Mouse (Mus musculus): ENCODE results near the gene Dnmt3a. TPM values are rescaled to one million over a fixed set of nuclear protein-coding genes. Genes with fewer than 3 reads are reported as not detected.

Dnmt3a gene
- polyA plus RNA-seq, 1 experiment from 2014 or later, result 65.2 TPM

DNA sequence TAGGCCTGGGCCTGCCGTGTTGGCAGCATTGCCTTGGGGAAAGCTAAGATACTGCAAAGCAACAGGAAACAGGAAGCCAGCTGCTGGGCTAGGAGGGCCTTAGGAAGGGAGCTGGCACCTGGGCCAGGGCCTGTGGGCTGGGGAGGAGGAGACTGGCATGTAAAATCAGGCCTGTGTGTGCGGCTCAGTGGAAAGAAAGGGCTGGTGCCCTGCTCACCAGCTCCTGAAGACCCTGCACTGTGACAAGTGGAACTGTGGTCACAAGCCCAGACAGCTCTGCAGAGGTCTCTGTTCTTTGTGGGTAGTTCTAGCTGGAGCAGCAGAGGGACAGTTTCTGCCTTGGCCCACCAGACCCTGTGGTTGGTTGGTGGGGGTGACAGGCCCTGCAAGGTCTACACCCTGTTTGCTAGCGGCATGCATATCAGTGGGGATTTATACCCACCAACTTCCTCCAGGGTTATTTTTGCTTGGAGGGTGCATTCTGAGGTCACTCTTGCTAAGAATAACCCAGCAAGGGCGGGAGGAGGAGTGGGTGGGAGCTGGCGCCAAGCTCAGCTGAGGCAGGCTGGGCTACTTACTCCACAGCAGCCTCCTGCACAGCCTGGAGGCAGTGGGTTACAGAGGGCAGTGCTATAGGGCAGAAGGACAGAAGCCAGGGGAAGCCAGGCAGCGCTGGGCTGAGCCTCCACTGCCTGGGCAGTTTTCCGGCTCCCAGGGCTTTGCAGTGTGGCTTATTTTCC lies 50.1 kb downstream of the Dnmt3a start:
- Histone ChIP-seq H3K27ac (replicated peaks; ENCODE audit: low read depth, low read length) (peak overlapping the region; percentile 80), H3K4me1 (ENCODE audit: control insufficient read depth, insufficient read depth, low read length) (peaks cover 15% of the 10 kb centered on the region), H3K9me3 (ENCODE audit: control insufficient read depth, low read length) (no peaks in the 10 kb centered on the region), H3K4me2 (ENCODE audit: low read depth, low read length) (no peak overlapping the region), H3K27me3 (replicated peaks; ENCODE audit: control insufficient read depth, insufficient read depth, low read length) (no peaks in the 10 kb centered on the region), H3K36me3 (ENCODE audit: control insufficient read depth, insufficient read depth, low read length) (peaks cover 56% of the 10 kb centered on the region), H3K4me3 (ENCODE audit: low read depth, low read length) (no peak overlapping the region), H3K9ac (ENCODE audit: low read depth, low read length) (0 out of 2 replicates have a peak overlapping the region, but pooled peaks have one; percentile 31)
- WGBS, result 19% methylated on average over 7 of the region's 7 CpGs
- ATAC-seq (ENCODE audit: low read depth) (peak; percentile 76), DNase-seq (ENCODE audit: low spot score) (peak; percentile 78)

DNA sequence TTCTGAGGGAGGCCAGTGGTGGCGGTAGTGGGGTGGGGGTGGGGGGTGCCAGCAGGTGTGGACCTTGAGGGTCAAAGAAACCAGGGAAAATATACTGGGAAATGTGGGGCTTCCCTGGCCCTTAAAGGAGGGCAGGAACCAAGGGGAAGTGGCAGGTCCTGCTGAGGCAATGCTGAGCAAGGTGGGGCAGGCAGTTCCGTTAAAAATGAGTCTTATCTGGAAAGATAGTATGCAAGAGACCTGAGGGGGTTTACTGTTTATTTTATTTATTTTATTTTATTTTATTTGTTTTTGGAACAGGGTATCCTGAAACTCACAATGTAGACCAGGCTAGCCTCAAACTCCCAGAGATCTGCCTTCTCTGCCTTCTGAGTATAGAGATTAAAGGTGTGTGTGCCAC lies 50.9 kb downstream of the Dnmt3a start:
- peaks cover 56% of the 10 kb centered on the region for H3K36me3 ChIP-seq (ENCODE audit: control insufficient read depth, insufficient read depth, low read length)
- peaks cover 15% of the 10 kb centered on the region for H3K4me1 ChIP-seq (ENCODE audit: control insufficient read depth, insufficient read depth, low read length)
- no peak for ATAC-seq (ENCODE audit: low read depth)
- no peaks in the 10 kb centered on the region for H3K27me3 ChIP-seq (replicated peaks; ENCODE audit: control insufficient read depth, insufficient read depth, low read length)
- H3K4me3 ChIP-seq (ENCODE audit: low read depth, low read length), result no peak overlapping the region
- WGBS, result 79% methylated on average over 2 of the region's 2 CpGs
- H3K4me2 ChIP-seq (ENCODE audit: low read depth, low read length), result no peak overlapping the region
- H3K27ac ChIP-seq (replicated peaks; ENCODE audit: low read depth, low read length), result 0 out of 2 replicates have a peak overlapping the region, but pooled peaks have one; percentile 80
- H3K9ac ChIP-seq (ENCODE audit: low read depth, low read length), result 0 out of 2 replicates have a peak overlapping the region, but pooled peaks have one; percentile 6
- no peaks in the 10 kb centered on the region for H3K9me3 ChIP-seq (ENCODE audit: control insufficient read depth, low read length)
- DNase-seq (ENCODE audit: low spot score), result no peak

DNA sequence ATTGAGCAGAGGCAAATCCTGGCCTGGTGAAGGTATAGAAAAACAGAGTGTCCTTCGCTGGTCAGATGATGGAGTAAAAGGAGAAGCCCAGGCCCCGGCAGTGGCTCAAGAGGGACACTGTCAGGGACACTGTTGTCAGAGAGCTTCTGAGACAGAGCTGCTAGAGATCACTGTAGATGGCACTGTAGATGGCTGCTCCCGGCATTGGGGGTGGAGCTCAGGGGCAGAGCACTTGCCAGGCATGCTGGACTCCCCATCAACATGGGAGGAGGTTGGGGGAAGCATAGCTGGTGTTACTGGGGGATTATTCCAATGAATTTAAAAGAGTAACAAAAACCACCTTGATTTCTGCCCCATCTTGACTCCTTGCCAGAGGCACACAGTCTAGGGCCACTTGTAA lies 51.4 kb downstream of the Dnmt3a start:
- no peak overlapping the region for H3K9ac ChIP-seq (ENCODE audit: low read depth, low read length)
- no peaks in the 10 kb centered on the region for H3K9me3 ChIP-seq (ENCODE audit: control insufficient read depth, low read length)
- no peak for DNase-seq (ENCODE audit: low spot score)
- no peak overlapping the region for H3K27ac ChIP-seq (replicated peaks; ENCODE audit: low read depth, low read length)
- H3K4me2 ChIP-seq (ENCODE audit: low read depth, low read length), result no peak overlapping the region
- H3K4me3 ChIP-seq (ENCODE audit: low read depth, low read length), result no peak overlapping the region
- WGBS, result 68% methylated on average over 3 of the region's 3 CpGs
- peaks cover 15% of the 10 kb centered on the region for H3K4me1 ChIP-seq (ENCODE audit: control insufficient read depth, insufficient read depth, low read length)
- H3K36me3 ChIP-seq (ENCODE audit: control insufficient read depth, insufficient read depth, low read length), result peaks cover 59% of the 10 kb centered on the region
- ATAC-seq (ENCODE audit: low read depth), result no peak
- H3K27me3 ChIP-seq (replicated peaks; ENCODE audit: control insufficient read depth, insufficient read depth, low read length), result no peaks in the 10 kb centered on the region

DNA sequence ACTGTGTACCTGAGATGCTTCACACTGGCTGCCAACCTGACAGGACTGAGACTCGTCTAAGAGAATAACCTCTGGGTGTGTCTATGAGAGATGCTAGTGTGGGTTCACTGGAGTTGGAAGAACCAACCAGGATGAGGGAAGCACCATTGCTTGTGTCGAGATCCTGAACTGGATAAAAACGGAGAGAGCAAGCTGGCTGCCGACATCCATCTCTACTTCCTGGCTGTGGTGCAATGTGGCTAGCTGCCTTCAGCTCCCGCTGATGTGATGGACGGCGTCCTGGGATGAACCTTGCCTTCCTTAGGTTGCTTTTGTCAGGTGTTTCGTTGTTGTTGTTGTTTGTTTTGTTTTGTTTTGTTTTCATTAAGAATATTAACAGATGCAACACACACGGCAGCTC lies 52.0 kb downstream of the Dnmt3a start:
- no peak for DNase-seq (ENCODE audit: low spot score)
- no peak overlapping the region for H3K9ac ChIP-seq (ENCODE audit: low read depth, low read length)
- H3K36me3 ChIP-seq (ENCODE audit: control insufficient read depth, insufficient read depth, low read length), result peaks cover 62% of the 10 kb centered on the region
- no peak overlapping the region for H3K27ac ChIP-seq (replicated peaks; ENCODE audit: low read depth, low read length)
- H3K4me1 ChIP-seq (ENCODE audit: control insufficient read depth, insufficient read depth, low read length), result peaks cover 15% of the 10 kb centered on the region
- no peaks in the 10 kb centered on the region for H3K27me3 ChIP-seq (replicated peaks; ENCODE audit: control insufficient read depth, insufficient read depth, low read length)
- H3K4me3 ChIP-seq (ENCODE audit: low read depth, low read length), result no peak overlapping the region
- ATAC-seq (ENCODE audit: low read depth), result no peak
- WGBS, result 79% methylated on average over 9 of the region's 9 CpGs
- H3K9me3 ChIP-seq (ENCODE audit: control insufficient read depth, low read length), result no peaks in the 10 kb centered on the region
- H3K4me2 ChIP-seq (ENCODE audit: low read depth, low read length), result no peak overlapping the region

DNA sequence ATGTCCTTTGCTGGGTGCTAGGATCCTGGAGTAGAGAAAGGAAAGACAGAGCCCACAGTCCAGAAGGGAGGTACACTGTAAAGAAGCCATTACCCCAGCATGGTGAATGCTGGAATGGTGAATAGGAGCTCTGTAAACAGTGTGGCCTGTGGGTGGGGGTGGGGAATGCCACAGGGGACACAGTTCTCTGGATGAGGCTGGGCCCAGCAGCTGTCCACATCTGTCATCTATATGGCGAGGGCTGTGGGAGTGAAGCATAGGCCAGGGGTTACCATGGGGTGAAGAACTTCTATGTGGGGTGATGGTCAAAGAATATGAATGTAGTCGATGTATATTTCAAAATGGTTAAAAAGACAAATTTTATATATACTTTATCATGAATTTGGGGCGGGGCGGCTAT lies 52.9 kb downstream of the Dnmt3a start:
- H3K9me3 ChIP-seq (ENCODE audit: control insufficient read depth, low read length), result no peaks in the 10 kb centered on the region
- ATAC-seq (ENCODE audit: low read depth), result no peak
- WGBS, result 82% methylated on average over 4 of the region's 4 CpGs
- H3K4me1 ChIP-seq (ENCODE audit: control insufficient read depth, insufficient read depth, low read length), result peaks cover 15% of the 10 kb centered on the region
- H3K4me3 ChIP-seq (ENCODE audit: low read depth, low read length), result no peak overlapping the region
- H3K27ac ChIP-seq (replicated peaks; ENCODE audit: low read depth, low read length), result no peak overlapping the region
- no peak overlapping the region for H3K4me2 ChIP-seq (ENCODE audit: low read depth, low read length)
- peaks cover 56% of the 10 kb centered on the region for H3K36me3 ChIP-seq (ENCODE audit: control insufficient read depth, insufficient read depth, low read length)
- DNase-seq (ENCODE audit: low spot score), result no peak
- H3K9ac ChIP-seq (ENCODE audit: low read depth, low read length), result no peak overlapping the region
- no peaks in the 10 kb centered on the region for H3K27me3 ChIP-seq (replicated peaks; ENCODE audit: control insufficient read depth, insufficient read depth, low read length)

DNA sequence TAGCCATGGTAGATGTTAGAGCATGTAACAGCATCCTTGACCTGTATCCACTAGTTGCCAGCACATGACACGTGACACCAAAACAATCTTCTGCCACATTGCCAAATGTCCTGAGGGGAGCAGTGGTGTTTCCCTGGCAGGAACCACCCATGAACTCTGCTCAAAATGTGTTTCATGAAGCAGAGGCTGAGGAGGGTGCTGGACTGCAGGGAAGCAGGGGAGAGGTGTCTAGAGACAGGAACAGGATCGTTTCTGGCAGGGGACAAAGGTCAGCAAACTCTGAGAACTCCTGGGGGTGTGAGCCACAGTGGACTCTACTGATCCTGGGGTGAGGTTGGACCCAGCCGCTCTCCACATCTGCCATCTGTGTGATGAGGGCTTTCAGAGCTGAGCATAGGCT lies 53.7 kb downstream of the Dnmt3a start:
- DNase-seq (ENCODE audit: low spot score) (no peak), ATAC-seq (ENCODE audit: low read depth) (no peak)
- Histone ChIP-seq H3K9me3 (ENCODE audit: control insufficient read depth, low read length) (no peaks in the 10 kb centered on the region), H3K4me1 (ENCODE audit: control insufficient read depth, insufficient read depth, low read length) (peaks cover 12% of the 10 kb centered on the region; the same call in 1 of the 2 replicates), H3K27me3 (replicated peaks; ENCODE audit: control insufficient read depth, insufficient read depth, low read length) (no peaks in the 10 kb centered on the region), H3K9ac (ENCODE audit: low read depth, low read length) (no peak overlapping the region), H3K27ac (replicated peaks; ENCODE audit: low read depth, low read length) (no peak overlapping the region), H3K36me3 (ENCODE audit: control insufficient read depth, insufficient read depth, low read length) (peaks cover 57% of the 10 kb centered on the region), H3K4me2 (ENCODE audit: low read depth, low read length) (no peak overlapping the region), H3K4me3 (ENCODE audit: low read depth, low read length) (no peak overlapping the region)
- 55% methylated on average over 3 of the region's 3 CpGs for WGBS

DNA sequence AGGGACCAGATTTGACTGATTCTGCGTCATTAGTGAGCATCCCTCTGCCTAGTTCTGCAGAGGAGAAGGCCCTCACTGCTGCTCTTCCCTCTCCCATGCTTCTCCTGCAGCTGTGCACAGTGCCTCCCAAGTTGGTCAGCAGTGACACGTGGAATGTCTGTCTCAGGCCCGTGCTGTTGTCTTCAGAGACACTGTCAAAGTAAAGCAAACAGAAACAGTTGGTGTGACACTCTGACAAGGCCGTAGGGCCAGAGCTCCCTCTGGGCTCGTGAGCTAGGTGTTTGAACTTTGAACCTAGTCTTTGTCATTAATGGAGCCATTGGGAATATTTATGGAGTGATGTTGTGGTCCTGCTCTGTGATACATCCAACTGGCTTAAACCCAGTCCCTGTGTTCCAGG lies 54.2 kb downstream of the Dnmt3a start:
- Histone ChIP-seq H3K27me3 (replicated peaks; ENCODE audit: control insufficient read depth, insufficient read depth, low read length) (no peaks in the 10 kb centered on the region), H3K36me3 (ENCODE audit: control insufficient read depth, insufficient read depth, low read length) (peaks cover 57% of the 10 kb centered on the region), H3K4me1 (ENCODE audit: control insufficient read depth, insufficient read depth, low read length) (peaks cover 12% of the 10 kb centered on the region; the same call in 1 of the 2 replicates), H3K4me3 (ENCODE audit: low read depth, low read length) (no peak overlapping the region), H3K27ac (replicated peaks; ENCODE audit: low read depth, low read length) (no peak overlapping the region), H3K9me3 (ENCODE audit: control insufficient read depth, low read length) (no peaks in the 10 kb centered on the region), H3K9ac (ENCODE audit: low read depth, low read length) (no peak overlapping the region), H3K4me2 (ENCODE audit: low read depth, low read length) (no peak overlapping the region)
- DNase-seq (ENCODE audit: low spot score) (no peak), ATAC-seq (ENCODE audit: low read depth) (no peak)
- 63% methylated on average over 5 of the region's 5 CpGs for WGBS

DNA sequence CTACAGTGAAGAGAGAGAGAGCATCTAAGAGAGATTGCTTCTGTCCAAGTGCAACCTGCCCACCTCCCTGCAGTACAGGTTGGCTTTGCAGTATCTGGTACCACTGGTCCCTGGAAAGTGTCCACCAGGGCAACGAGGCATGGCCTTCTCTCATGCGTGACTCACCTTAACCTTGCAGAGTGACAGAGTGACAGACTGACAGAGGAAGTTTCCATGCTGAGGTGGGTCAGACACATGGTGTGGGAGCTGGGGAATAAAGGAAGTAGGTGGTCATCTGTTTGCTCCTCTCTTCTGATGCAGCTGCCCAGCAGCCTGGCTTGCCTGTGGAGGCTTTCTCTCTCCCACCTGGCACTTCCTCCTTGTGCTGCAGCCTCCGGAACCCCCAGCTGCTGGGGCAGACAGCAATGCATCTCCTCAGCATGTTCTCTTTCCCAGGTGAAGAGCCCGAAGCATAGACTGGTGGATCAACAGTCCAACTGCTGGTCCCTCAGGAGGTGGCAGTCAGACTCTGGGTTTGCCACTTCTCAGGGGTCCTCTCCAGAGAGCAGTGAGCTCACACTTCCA lies 55.9 kb downstream of the Dnmt3a start:
- DNase-seq (ENCODE audit: low spot score) (no peak), ATAC-seq (ENCODE audit: low read depth) (no peak)
- H3K4me1 ChIP-seq (ENCODE audit: control insufficient read depth, insufficient read depth, low read length), result peaks cover 3% of the 10 kb centered on the region; the same call in 1 of the 2 replicates
- no peaks in the 10 kb centered on the region for H3K9me3 ChIP-seq (ENCODE audit: control insufficient read depth, low read length)
- no peak overlapping the region for H3K4me2 ChIP-seq (ENCODE audit: low read depth, low read length)
- H3K27ac ChIP-seq (replicated peaks; ENCODE audit: low read depth, low read length), result no peak overlapping the region
- peaks cover 70% of the 10 kb centered on the region for H3K36me3 ChIP-seq (ENCODE audit: control insufficient read depth, insufficient read depth, low read length)
- no peaks in the 10 kb centered on the region for H3K27me3 ChIP-seq (replicated peaks; ENCODE audit: control insufficient read depth, insufficient read depth, low read length)
- H3K4me3 ChIP-seq (ENCODE audit: low read depth, low read length), result no peak overlapping the region
- 74% methylated on average over 4 of the region's 4 CpGs for WGBS
- H3K9ac ChIP-seq (ENCODE audit: low read depth, low read length), result no peak overlapping the region

DNA sequence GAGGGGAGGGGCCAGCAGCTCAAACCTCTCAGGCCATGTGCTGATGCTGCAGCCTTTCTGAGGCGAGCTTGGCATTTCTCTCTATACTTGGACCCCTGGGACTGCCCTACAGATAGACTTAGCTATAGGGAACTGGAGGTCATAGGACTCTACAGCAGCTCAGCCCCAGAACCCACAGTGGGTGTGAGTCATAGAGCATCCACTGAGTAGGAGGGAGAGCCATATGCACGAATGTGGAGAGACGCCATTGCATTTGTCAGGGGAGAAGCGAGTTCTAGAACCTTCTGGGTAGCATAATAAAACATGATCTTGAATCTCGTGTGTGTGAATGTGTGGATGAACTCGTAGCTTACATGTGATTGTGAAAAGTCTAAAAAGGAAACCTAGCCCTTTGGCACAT lies 56.4 kb downstream of the Dnmt3a start:
- Histone ChIP-seq H3K4me2 (ENCODE audit: low read depth, low read length) (no peak overlapping the region), H3K27ac (replicated peaks; ENCODE audit: low read depth, low read length) (no peak overlapping the region), H3K4me3 (ENCODE audit: low read depth, low read length) (no peak overlapping the region), H3K27me3 (replicated peaks; ENCODE audit: control insufficient read depth, insufficient read depth, low read length) (no peaks in the 10 kb centered on the region), H3K36me3 (ENCODE audit: control insufficient read depth, insufficient read depth, low read length) (peaks cover 74% of the 10 kb centered on the region), H3K4me1 (ENCODE audit: control insufficient read depth, insufficient read depth, low read length) (peaks cover 3% of the 10 kb centered on the region; the same call in 1 of the 2 replicates), H3K9me3 (ENCODE audit: control insufficient read depth, low read length) (no peaks in the 10 kb centered on the region), H3K9ac (ENCODE audit: low read depth, low read length) (no peak overlapping the region)
- ATAC-seq (ENCODE audit: low read depth), result no peak
- 78% methylated on average over 6 of the region's 6 CpGs for WGBS
- DNase-seq (ENCODE audit: low spot score), result no peak

All from embryonic facial prominence, embryonic 14.5 days (tissue).